Mouse (Mus musculus): ENCODE measurements around the gene Itih1.

Itih1 gene

GRCm38 (mm10) chr14:30906001-30906400 lies 37.1 kb downstream of the Itih1 start:
- in situ Hi-C loops (cut with MboI; ENCODE audit: low sequenced_read_pairs), result no loop called here

GRCm38 (mm10) chr14:30904307-30904706 lies 38.8 kb downstream of the Itih1 start:
- in situ Hi-C loops (cut with MboI; ENCODE audit: low sequenced_read_pairs), result no loop called here

- in situ Hi-C loops (cut with MboI; ENCODE audit: low sequenced_read_pairs), result no loop called here
Observed at GRCm38 (mm10) chr14:30903036-30903435, 40.1 kb downstream of the Itih1 start.

GRCm38 (mm10) chr14:30902628-30903027 lies 40.5 kb downstream of the Itih1 start:
- in situ Hi-C loops (cut with MboI; ENCODE audit: low sequenced_read_pairs), result no loop called here

GRCm38 (mm10) chr14:30899972-30900371 lies 43.1 kb downstream of the Itih1 start:
- in situ Hi-C loops (cut with MboI; ENCODE audit: low sequenced_read_pairs), result no loop called here

GRCm38 (mm10) chr14:30888271-30888732 lies 54.8 kb downstream of the Itih1 start:
- in situ Hi-C loops (cut with MboI; ENCODE audit: low sequenced_read_pairs), result no loop called here

GRCm38 (mm10) chr14:30886204-30886603 lies 56.9 kb downstream of the Itih1 start, which contains the start of gene Itih4:
Gene Itih4, plus strand, starts transcription at chr14:30886476.
- in situ Hi-C loops (cut with MboI; ENCODE audit: low sequenced_read_pairs), result no loop called here

GRCm38 (mm10) chr14:30885298-30885697 lies 57.8 kb downstream of the Itih1 start:
- in situ Hi-C loops (cut with MboI; ENCODE audit: low sequenced_read_pairs), result no loop called here

GRCm38 (mm10) chr14:30881718-30882108 lies 61.4 kb downstream of the Itih1 start:
- in situ Hi-C loops (cut with MboI; ENCODE audit: low sequenced_read_pairs), result no loop called here

- in situ Hi-C loops (cut with MboI; ENCODE audit: low sequenced_read_pairs), result no loop called here
Observed at GRCm38 (mm10) chr14:30880811-30881717, 62.0 kb downstream of the Itih1 start.

- in situ Hi-C loops (cut with MboI; ENCODE audit: low sequenced_read_pairs), result no loop called here
Observed at GRCm38 (mm10) chr14:30880251-30880650, 62.8 kb downstream of the Itih1 start.

GRCm38 (mm10) chr14:30879794-30880193 lies 63.3 kb downstream of the Itih1 start:
- in situ Hi-C loops (cut with MboI; ENCODE audit: low sequenced_read_pairs), result no loop called here
